Mouse (Mus musculus) small intestine, adult 2 months (tissue): Measurements from ENCODE around the gene Arhgef18. TPM values are rescaled to one million over a fixed set of nuclear protein-coding genes. Genes with fewer than 3 reads are reported as not detected.

ENCODE experiments used
- H3K27ac ChIP-seq: fragments of 200-500 bp; 2 replicates; pipeline ENCODE4 v1.5.1; 2012; ENCODE audit warnings: low read depth, low read length, control low read depth, inconsistent platforms; ENCODE audit not compliant: insufficient read depth
- H3K27me3 ChIP-seq: fragments of 200-500 bp; 2 replicates; pipeline ENCODE4 v1.6.1; 2012; ENCODE audit warnings: mild to moderate bottlenecking, moderate library complexity, low read length, inconsistent platforms; ENCODE audit not compliant: control insufficient read depth, insufficient read depth
- H3K36me3 ChIP-seq: fragments of 200-500 bp; 2 replicates; pipeline ENCODE4 v1.6.1; 2012; ENCODE audit warnings: mild to moderate bottlenecking, low read length, control low read depth, inconsistent platforms; ENCODE audit not compliant: control insufficient read depth, insufficient read depth
- H3K4me1 ChIP-seq: fragments of 200-500 bp; 2 replicates; pipeline ENCODE4 v1.6.1; 2012; ENCODE audit warnings: low read length, inconsistent platforms, mixed read lengths; ENCODE audit not compliant: control insufficient read depth, insufficient read depth, insufficient read length
- H3K4me3 ChIP-seq: fragments of 200-500 bp; 2 replicates; pipeline ENCODE4 v1.5.1; 2012; ENCODE audit warnings: low read depth, mild to moderate bottlenecking, control low read depth, inconsistent platforms, low read length, moderate library complexity
- CTCF ChIP-seq: fragments of 200-500 bp; IDR thresholded peaks from 2 replicates; pipeline ENCODE4 v1.5.1; 2012; ENCODE audit warnings: low read depth, mild to moderate bottlenecking, control low read depth, inconsistent platforms, low read length, moderate library complexity, mixed read lengths; ENCODE audit not compliant: insufficient replicate concordance, insufficient read length; ENCODE audit errors: extremely low read depth
- POLR2A ChIP-seq: fragments of 200-500 bp; IDR thresholded peaks from 2 replicates; pipeline ENCODE4 v1.6.1; 2012; ENCODE audit warnings: low read depth, mild to moderate bottlenecking, control low read depth, inconsistent platforms, low read length, moderate library complexity
- WGBS: fragments of 180-500 bp; shearing (Covaris S2); methylation state at CpG from one replicate; pipeline ENCODE4 v1.1.7; 2018; 5-methylcytosine and 5-hydroxymethylcytosine counted together
- polyA plus RNA-seq: library from polyadenylated mRNA; depleted of rRNA; stranded (reverse); fragments of >200 nt; gene quantifications from 2 replicates; pipeline ENCODE4 v1.2.3, GENCODE M21; 2012

Arhgef18 gene
- polyA plus RNA-seq, 1 experiment, result 43.1 TPM

DNA sequence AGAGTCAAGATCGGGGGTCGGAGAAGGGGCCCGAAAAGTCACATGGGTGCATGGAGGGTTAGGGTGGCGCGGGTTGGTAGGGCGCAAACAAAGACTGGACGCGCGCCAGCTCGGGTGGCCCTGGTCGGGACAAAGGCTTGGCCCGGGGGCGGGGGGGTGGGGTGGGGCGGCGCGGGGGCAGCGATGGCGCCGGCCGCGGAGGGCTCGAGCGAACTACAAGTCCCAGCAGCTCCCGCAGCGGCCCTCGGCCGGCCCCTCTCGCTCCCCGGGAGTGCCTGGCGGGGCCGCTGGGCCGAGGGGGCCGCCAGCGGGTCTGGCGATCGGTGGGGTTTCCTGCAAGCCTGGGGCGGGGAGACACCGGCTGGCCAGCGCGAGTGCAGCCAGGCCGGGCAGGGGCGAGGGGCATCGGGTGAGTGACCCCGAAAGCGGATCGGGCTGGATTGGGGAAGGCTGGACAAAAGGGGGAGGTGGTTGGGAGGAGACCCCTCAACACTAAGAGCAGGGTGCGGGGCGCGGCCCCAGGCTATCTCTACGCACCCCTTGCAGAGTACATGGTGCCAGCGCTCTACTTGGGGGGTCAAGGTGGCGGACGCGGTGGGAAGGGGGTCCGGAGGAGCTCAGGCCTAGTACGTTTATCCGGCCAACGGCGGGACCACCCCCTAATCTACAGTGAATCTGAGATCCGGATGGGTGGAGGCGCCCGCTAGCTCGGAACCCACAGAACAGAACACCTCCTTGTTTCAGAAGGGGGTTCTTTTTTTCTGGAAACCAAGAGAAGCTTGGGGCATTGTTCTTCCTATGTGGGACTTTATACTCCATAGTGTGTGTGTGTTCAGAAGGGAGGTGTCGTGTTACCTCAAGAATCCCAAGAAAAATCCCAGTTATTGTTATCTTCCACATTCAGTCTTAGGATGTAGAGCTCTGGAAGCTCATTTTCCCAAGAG is 100.4 kb downstream of the Arhgef18 start, which contains the start of gene Zfp358:
TSS of gene Zfp358 (plus strand) at position 238 of the 944 bp plus-strand sequence.
- H3K4me3 ChIP-seq, result peak within 1 kb of the TSS; percentile 99
- WGBS, result under 1% methylated on average over 61 of the region's 64 CpGs
- no peak within 1 kb of the TSS for H3K27ac ChIP-seq
- H3K27me3 ChIP-seq, result no peaks in the 10 kb centered on the region
- TF ChIP-seq POLR2A, result no peak
- no peak for TF ChIP-seq CTCF
- no peaks in the 10 kb centered on the region for H3K4me1 ChIP-seq
- H3K36me3 ChIP-seq, result peaks cover 3% of the 10 kb centered on the region

DNA sequence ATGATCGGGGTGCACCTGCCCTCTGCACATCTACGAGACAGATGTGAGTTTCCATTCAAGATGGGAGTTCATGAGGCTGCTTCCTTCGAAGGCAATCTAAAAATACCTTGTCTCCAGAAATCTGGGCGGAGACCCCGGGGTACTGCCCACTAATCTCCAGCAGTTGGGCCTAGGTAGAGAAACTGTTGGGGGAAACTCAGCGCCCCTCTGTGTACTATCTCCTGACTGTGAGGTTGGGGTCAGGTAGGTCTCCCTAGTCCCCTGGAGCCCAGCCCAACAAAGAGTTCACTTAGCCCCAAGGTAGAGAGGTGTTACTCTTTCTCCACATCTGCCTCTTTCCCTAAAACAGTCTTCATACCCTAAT is 101.0 kb downstream of the Arhgef18 start:
- Histone ChIP-seq H3K4me1 (no peaks in the 10 kb centered on the region), H3K4me3 (no peak overlapping the region), H3K36me3 (peaks cover 3% of the 10 kb centered on the region), H3K27ac (no peak overlapping the region), H3K27me3 (no peaks in the 10 kb centered on the region)
- TF ChIP-seq POLR2A (no peak), CTCF (no peak)
- 18% methylated on average over 6 of the region's 6 CpGs for WGBS

- no peak overlapping the region for H3K27ac ChIP-seq
- H3K27me3 ChIP-seq, result no peaks in the 10 kb centered on the region
- H3K36me3 ChIP-seq, result peaks cover 3% of the 10 kb centered on the region
- H3K4me3 ChIP-seq, result no peak overlapping the region
- no peaks in the 10 kb centered on the region for H3K4me1 ChIP-seq
- TF ChIP-seq CTCF (no peak), POLR2A (no peak)
- 96% methylated on average over 44 of the region's 44 CpGs for WGBS
Observed at GRCm38 (mm10) chr8:3495578-3496427, 103.0 kb downstream of the Arhgef18 start.

DNA sequence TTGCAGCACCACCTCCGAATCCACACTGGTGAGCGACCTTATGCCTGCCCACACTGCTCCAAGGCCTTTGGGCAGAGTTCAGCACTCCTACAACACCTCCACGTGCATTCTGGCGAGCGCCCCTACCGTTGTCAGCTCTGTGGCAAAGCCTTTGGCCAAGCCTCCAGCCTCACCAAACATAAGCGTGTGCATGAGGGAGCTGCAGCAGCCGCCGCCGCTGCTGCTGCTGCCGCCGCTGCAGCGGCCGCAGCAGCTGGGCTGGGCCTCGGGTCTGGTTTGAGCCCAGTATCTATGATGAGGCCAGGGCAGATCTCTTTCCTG is 103.6 kb downstream of the Arhgef18 start:
- WGBS, result 94% methylated on average over 15 of the region's 15 CpGs
- Histone ChIP-seq H3K4me3 (no peak overlapping the region), H3K27ac (no peak overlapping the region), H3K4me1 (peaks cover 5% of the 10 kb centered on the region; the same call in 1 of the 2 replicates), H3K27me3 (no peaks in the 10 kb centered on the region), H3K36me3 (peaks cover 3% of the 10 kb centered on the region)
- no peak for TF ChIP-seq CTCF
- TF ChIP-seq POLR2A, result no peak

- Histone ChIP-seq H3K4me1 (peaks cover 7% of the 10 kb centered on the region; the same call in 1 of the 2 replicates), H3K36me3 (peaks cover 3% of the 10 kb centered on the region), H3K27me3 (no peaks in the 10 kb centered on the region), H3K4me3 (no peak overlapping the region), H3K27ac (no peak overlapping the region)
- 89% methylated on average over 3 of the region's 3 CpGs for WGBS
- no peak for TF ChIP-seq CTCF
- TF ChIP-seq POLR2A, result no peak
Observed at GRCm38 (mm10) chr8:3498583-3498982, 105.8 kb downstream of the Arhgef18 start.

DNA sequence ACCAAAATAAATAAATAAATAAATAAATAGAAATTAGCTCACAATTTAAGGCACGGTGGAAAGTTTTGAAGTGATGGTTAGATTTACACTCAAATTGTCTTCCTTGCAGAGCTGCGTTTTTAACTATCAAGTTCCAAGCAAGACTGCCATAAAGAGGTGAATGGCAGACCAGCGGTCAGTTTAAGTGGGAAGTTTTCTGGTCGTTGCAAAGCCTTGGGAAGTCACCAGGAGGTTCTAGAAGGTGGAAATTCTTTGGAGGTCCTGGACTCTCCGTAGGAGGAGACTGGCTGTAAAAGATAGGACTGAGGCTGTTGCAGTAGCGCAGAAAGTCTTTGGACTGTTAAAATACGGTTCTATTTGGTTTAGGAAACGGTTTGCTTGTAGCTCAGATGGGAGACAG is 106.9 kb downstream of the Arhgef18 start:
- Histone ChIP-seq H3K4me3 (peak overlapping the region; percentile 81), H3K4me1 (peaks cover 10% of the 10 kb centered on the region; the same call in 1 of the 2 replicates), H3K27ac (peak overlapping the region; percentile 64), H3K36me3 (peaks cover 3% of the 10 kb centered on the region), H3K27me3 (no peaks in the 10 kb centered on the region)
- WGBS, result 3% methylated on average over 8 of the region's 8 CpGs
- TF ChIP-seq CTCF (no peak), POLR2A (no peak)
